In genomic region chr7:12479525-12479924, GRCm38 (mm10) we compare ENCODE assay signal across 11 mouse cellular contexts. TPM values are rescaled to one million over a fixed set of nuclear protein-coding genes. Genes with fewer than 3 reads are reported as not detected.
DNase-seq lines count a peak whose midpoint lies in the region; ATAC-seq lines count a peak whose summit lies in the region.
"Had no signal": no experiment of that assay in that cellular context is flagged by ENCODE, and none has a peak within 500 bp of the region (broad histone marks: within the 10 kb centered on the region; RNA-seq: fewer than 3 reads in every experiment).

No protein-coding gene starts in this region.

- peak overlapping the region; percentile 56 for H3K4me2 ChIP-seq in kidney, embryonic 15.5 days
- peak overlapping the region; percentile 54 for H3K4me2 ChIP-seq in embryonic facial prominence, embryonic 12.5 days (replicated peaks)
- H3K4me2 ChIP-seq in intestine, embryonic 16.5 days (ENCODE audit: low read depth, low read length) = peak overlapping the region; percentile 55
- peak overlapping the region; percentile 61 for H3K4me2 ChIP-seq in neural tube, embryonic 12.5 days (replicated peaks)

- peaks cover 44% of the 10 kb centered on the region for H3K36me3 ChIP-seq in kidney, embryonic 15.5 days
- peaks cover 44% of the 10 kb centered on the region for H3K36me3 ChIP-seq in embryonic facial prominence, embryonic 12.5 days
- H3K36me3 ChIP-seq in intestine, embryonic 16.5 days (ENCODE audit: control insufficient read depth, insufficient read depth, low read length) = peaks cover 39% of the 10 kb centered on the region
- H3K36me3 ChIP-seq in neural tube, embryonic 12.5 days = peaks cover 44% of the 10 kb centered on the region

- peaks cover 11% of the 10 kb centered on the region; the same call in 1 of the 2 replicates for H3K9me3 ChIP-seq in kidney, embryonic 15.5 days (replicated peaks)
- peaks cover 10% of the 10 kb centered on the region; the same call in 1 of the 2 replicates for H3K9me3 ChIP-seq in embryonic facial prominence, embryonic 12.5 days
- H3K9me3 ChIP-seq in intestine, embryonic 16.5 days (ENCODE audit: control insufficient read depth, low read length) = 0 out of 2 replicates have a peak, but pooled peaks cover 3% of the 10 kb centered on the region
- H3K9me3 ChIP-seq in neural tube, embryonic 12.5 days = peaks cover 19% of the 10 kb centered on the region

- no peak for ATAC-seq in kidney, embryonic 15.5 days (replicated peaks; ENCODE audit: low FRiP score)
- ATAC-seq in embryonic facial prominence, embryonic 12.5 days (ENCODE audit: insufficient number of reproducible peaks, insufficient read depth, low FRiP score, low TSS enrichment) = no peak
- ATAC-seq in intestine, embryonic 16.5 days = no peak
- ATAC-seq in neural tube, embryonic 12.5 days (ENCODE audit: low FRiP score, low read depth) = no peak
- ATAC-seq: Patski had no signal

- intact Hi-C loops in gastrocnemius, postnatal 14 days (cut with DNase I; ENCODE audit: low total_unique reads) = no loop called here

- WGBS in kidney, embryonic 15.5 days = 82% methylated on average over 4 of the region's 4 CpGs
- WGBS in embryonic facial prominence, embryonic 12.5 days = 67% methylated on average over 4 of the region's 4 CpGs
- WGBS in intestine, embryonic 16.5 days = 72% methylated on average over 4 of the region's 4 CpGs
- WGBS in neural tube, embryonic 12.5 days = 76% methylated on average over 4 of the region's 4 CpGs

- H3K27ac ChIP-seq in kidney, embryonic 15.5 days = no peak overlapping the region
- no peak overlapping the region for H3K27ac ChIP-seq in embryonic facial prominence, embryonic 12.5 days
- no peak overlapping the region for H3K27ac ChIP-seq in intestine, embryonic 16.5 days (ENCODE audit: low read length)
- H3K27ac ChIP-seq in neural tube, embryonic 12.5 days = no peak overlapping the region

- no peak for DNase-seq in kidney, adult 11 months
- DNase-seq in embryo, embryonic 9.5 days (ENCODE audit: extremely low spot score) = no peak
- DNase-seq in Muller cell, postnatal 12 days (ENCODE audit: inconsistent ontology term) = no peak
- DNase-seq in gastrocnemius, postnatal 14 days = no peak

- peak overlapping the region; percentile 98; the same call in 1 of the 2 replicates for H3K9ac ChIP-seq in kidney, embryonic 15.5 days
- H3K9ac ChIP-seq in embryonic facial prominence, embryonic 12.5 days = peak overlapping the region; percentile 83; the same call in 1 of the 2 replicates
- H3K9ac ChIP-seq in intestine, embryonic 16.5 days (ENCODE audit: low read depth, low read length) = peak overlapping the region; percentile 94
- H3K9ac ChIP-seq in neural tube, embryonic 12.5 days = 0 out of 2 replicates have a peak overlapping the region, but pooled peaks have one; percentile 94

- peak overlapping the region; percentile 77 for H3K4me3 ChIP-seq in kidney, embryonic 15.5 days (replicated peaks)
- H3K4me3 ChIP-seq in embryonic facial prominence, embryonic 12.5 days = peak overlapping the region; percentile 69
- peak overlapping the region; percentile 85 for H3K4me3 ChIP-seq in intestine, embryonic 16.5 days (ENCODE audit: low read length)
- H3K4me3 ChIP-seq in neural tube, embryonic 12.5 days = peak overlapping the region; percentile 90

- peaks cover 5% of the 10 kb centered on the region; the same call in 1 of the 2 replicates for H3K4me1 ChIP-seq in kidney, embryonic 15.5 days
- H3K4me1 ChIP-seq in embryonic facial prominence, embryonic 12.5 days = no peaks in the 10 kb centered on the region
- H3K4me1 ChIP-seq in intestine, embryonic 16.5 days (ENCODE audit: control insufficient read depth, insufficient read depth, low read length) = peaks cover 5% of the 10 kb centered on the region; the same call in 1 of the 2 replicates
- H3K4me1 ChIP-seq in neural tube, embryonic 12.5 days = no peaks in the 10 kb centered on the region

- no peaks in the 10 kb centered on the region for H3K27me3 ChIP-seq in kidney, embryonic 15.5 days
- no peaks in the 10 kb centered on the region for H3K27me3 ChIP-seq in embryonic facial prominence, embryonic 12.5 days
- H3K27me3 ChIP-seq in intestine, embryonic 16.5 days (replicated peaks; ENCODE audit: control insufficient read depth, insufficient read depth, low read length) = no peaks in the 10 kb centered on the region
- no peaks in the 10 kb centered on the region for H3K27me3 ChIP-seq in neural tube, embryonic 12.5 days (replicated peaks)
- H3K27me3 ChIP-seq: Patski had no signal

RNA-seq across cellular contexts. Expression of gene Zfp606, which starts 1.4 kb away (rescaled TPM):
- 25.8 and 26.1 TPM in 2 replicates for polyA plus RNA-seq in kidney, embryonic 15.5 days (2015; fragmentation: Nextera tagmentation; extraction: Ambion mirVana)
- 36.1 and 38.2 TPM in 2 replicates for polyA plus RNA-seq in embryonic facial prominence, embryonic 12.5 days (2016; fragmentation: Nextera tagmentation; extraction: Ambion mirVana)
- polyA plus RNA-seq in intestine, embryonic 16.5 days (2015; fragmentation: Nextera tagmentation; extraction: Ambion mirVana) = 11.4 and 11.5 TPM in 2 replicates
- polyA plus RNA-seq in neural tube, embryonic 12.5 days (2016; fragmentation: Nextera tagmentation; extraction: Ambion mirVana) = 42.3 and 47.6 TPM in 2 replicates
- total RNA-seq in gastrocnemius, postnatal 14 days (2021) = 1 to 10 TPM; 5.2 to 5.5 TPM

RNA-seq across cellular contexts. Expression of gene 2900092C05Rik, which starts 32.8 kb away (rescaled TPM):
- not detected in 2 replicates for polyA plus RNA-seq in kidney, embryonic 15.5 days (2015; fragmentation: Nextera tagmentation; extraction: Ambion mirVana)
- polyA plus RNA-seq in embryonic facial prominence, embryonic 12.5 days (2016; fragmentation: Nextera tagmentation; extraction: Ambion mirVana) = not detected in 2 replicates
- polyA plus RNA-seq in intestine, embryonic 16.5 days (2015; fragmentation: Nextera tagmentation; extraction: Ambion mirVana) = not detected in 2 replicates
- polyA plus RNA-seq in neural tube, embryonic 12.5 days (2016; fragmentation: Nextera tagmentation; extraction: Ambion mirVana) = not detected in 2 replicates
- not detected for total RNA-seq in gastrocnemius, postnatal 14 days (2021)
- total RNA-seq: common myeloid progenitor, adult 5-6 weeks had no signal
- polyA plus RNA-seq: urinary bladder, adult 2 months had no signal

RNA-seq across cellular contexts. Expression of gene Zfp551, which starts 57.0 kb away (rescaled TPM):
- polyA plus RNA-seq in kidney, embryonic 15.5 days (2015; fragmentation: Nextera tagmentation; extraction: Ambion mirVana) = 3.0 and 3.8 TPM in 2 replicates
- polyA plus RNA-seq in embryonic facial prominence, embryonic 12.5 days (2016; fragmentation: Nextera tagmentation; extraction: Ambion mirVana) = 5.4 and 5.8 TPM in 2 replicates
- polyA plus RNA-seq in intestine, embryonic 16.5 days (2015; fragmentation: Nextera tagmentation; extraction: Ambion mirVana) = 2.5 and 3.3 TPM in 2 replicates
- polyA plus RNA-seq in neural tube, embryonic 12.5 days (2016; fragmentation: Nextera tagmentation; extraction: Ambion mirVana) = 4.9 and 5.3 TPM in 2 replicates
- 1 to 10 TPM; 1.6 to 2.0 TPM for total RNA-seq in gastrocnemius, postnatal 14 days (2021)
